25 mouse cellular contexts compared by ENCODE assay signal in genomic region chr6:30714891-30715471, GRCm38 (mm10). TPM values are rescaled to one million over a fixed set of nuclear protein-coding genes. Genes with fewer than 3 reads are reported as not detected.
DNase-seq lines count a peak whose midpoint lies in the region; ATAC-seq and TF ChIP-seq lines count a peak whose summit lies in the region.
"Had no signal": no experiment of that assay in that cellular context is flagged by ENCODE, and none has a peak within 500 bp of the region (broad histone marks: within the 10 kb centered on the region; RNA-seq: fewer than 3 reads in every experiment).

No protein-coding gene starts in this region.

- H3K9me3 ChIP-seq in kidney, embryonic 15.5 days (replicated peaks): no peaks in the 10 kb centered on the region
- H3K9me3 ChIP-seq in lung, embryonic 16.5 days (ENCODE audit: control insufficient read depth, low read length): no peaks in the 10 kb centered on the region
- H3K9me3 ChIP-seq in limb, embryonic 15.5 days: no peaks in the 10 kb centered on the region
- H3K9me3 ChIP-seq in liver, postnatal 0 days (ENCODE audit: low read length): no peaks in the 10 kb centered on the region
- H3K9me3 ChIP-seq: embryonic facial prominence, embryonic 13.5 days; forebrain, embryonic 13.5 days; heart, embryonic 10.5 days; liver, embryonic 12.5 days had no signal

- H3K9ac ChIP-seq in kidney, embryonic 15.5 days: no peak overlapping the region
- H3K9ac ChIP-seq in lung, embryonic 16.5 days (ENCODE audit: low read length): no peak overlapping the region
- H3K9ac ChIP-seq in limb, embryonic 15.5 days: no peak overlapping the region
- H3K9ac ChIP-seq in liver, postnatal 0 days (replicated peaks): no peak overlapping the region
- H3K9ac ChIP-seq: embryonic facial prominence, embryonic 13.5 days; forebrain, embryonic 13.5 days; hindbrain, embryonic 14.5 days; liver, embryonic 12.5 days had no signal

- H3K36me3 ChIP-seq in kidney, embryonic 15.5 days: no peaks in the 10 kb centered on the region
- H3K36me3 ChIP-seq in kidney, adult 2 months (ENCODE audit: control insufficient read depth, insufficient read depth, low read length): no peaks in the 10 kb centered on the region
- no peaks in the 10 kb centered on the region for H3K36me3 ChIP-seq in lung, embryonic 16.5 days (ENCODE audit: control insufficient read depth, insufficient read depth, low read length)
- no peaks in the 10 kb centered on the region for H3K36me3 ChIP-seq in limb, embryonic 15.5 days
- H3K36me3 ChIP-seq in liver, postnatal 0 days (replicated peaks; ENCODE audit: insufficient read depth, low read length): no peaks in the 10 kb centered on the region
- H3K36me3 ChIP-seq: embryonic facial prominence, embryonic 13.5 days; heart, embryonic 10.5 days; liver, embryonic 12.5 days had no signal

- peaks cover 48% of the 10 kb centered on the region for H3K4me1 ChIP-seq in kidney, embryonic 15.5 days
- H3K4me1 ChIP-seq in kidney, adult 2 months (ENCODE audit: control insufficient read depth, insufficient read depth, low read length): no peaks in the 10 kb centered on the region
- peaks cover 14% of the 10 kb centered on the region for H3K4me1 ChIP-seq in lung, embryonic 16.5 days (replicated peaks; ENCODE audit: control insufficient read depth, insufficient read depth, low read length)
- H3K4me1 ChIP-seq in limb, embryonic 15.5 days: peaks cover 38% of the 10 kb centered on the region
- no peaks in the 10 kb centered on the region for H3K4me1 ChIP-seq in liver, postnatal 0 days (ENCODE audit: insufficient read depth)

- 36% methylated on average over 5 of the region's 5 CpGs for WGBS in kidney, embryonic 15.5 days
- WGBS in kidney, adult 2 months: 67% methylated on average over 5 of the region's 5 CpGs
- WGBS in lung, embryonic 16.5 days: 59% methylated on average over 5 of the region's 5 CpGs
- 53% methylated on average over 5 of the region's 5 CpGs for WGBS in limb, embryonic 15.5 days
- WGBS in liver, postnatal 0 days (ENCODE audit: insufficient replicate concordance): 81% methylated on average over 5 of the region's 5 CpGs

- no peak for TF ChIP-seq CTCF in kidney, adult 2 months (conservative IDR thresholded peaks at IDR 0.05; ENCODE audit: insufficient read depth, insufficient read length, low read depth, low read length)
- TF ChIP-seq CTCF in liver, postnatal 0 days (IDR thresholded peaks at IDR 0.05; ENCODE audit: low read depth): no peak

- ATAC-seq in kidney, embryonic 15.5 days (replicated peaks; ENCODE audit: low FRiP score): peak; percentile 66
- ATAC-seq in lung, embryonic 16.5 days (ENCODE audit: low read depth): no peak
- ATAC-seq in limb, embryonic 15.5 days (ENCODE audit: insufficient number of reproducible peaks, low FRiP score, low TSS enrichment, low read depth): 0 out of 2 replicates have a peak, but pooled peaks have one; percentile 52
- ATAC-seq in liver, postnatal 0 days: no peak
- ATAC-seq: forebrain, embryonic 13.5 days; inflammation-experienced regulatory T-cells, adult 6 months; liver, embryonic 12.5 days; lung, postnatal 0 days had no signal

- no peak for DNase-seq in kidney, adult 2 months
- no peak for DNase-seq in lung, adult 18-20 months
- no peak for DNase-seq in liver, postnatal 0 days
- no peak for DNase-seq in cerebellum, postnatal 25 days
- DNase-seq: adrenal gland, adult 8-10 months; B cell, adult 2 months; cerebellum, adult 11-12 months; cerebellum, postnatal 10 days; embryo, embryonic 11 days; gastrocnemius, postnatal 10 days; heart, postnatal 4 days; thymus, adult 18-20 months; thymus, postnatal 36 days had no signal

- no peak for TF ChIP-seq EP300 in liver, postnatal 0 days (IDR thresholded peaks at IDR 0.05; ENCODE audit: low read depth)

- no peak overlapping the region for H3K4me2 ChIP-seq in kidney, embryonic 15.5 days
- H3K4me2 ChIP-seq in lung, embryonic 16.5 days (ENCODE audit: low read depth, low read length): no peak overlapping the region
- H3K4me2 ChIP-seq in limb, embryonic 15.5 days: no peak overlapping the region
- H3K4me2 ChIP-seq in liver, postnatal 0 days (ENCODE audit: low read depth, low read length): no peak overlapping the region
- H3K4me2 ChIP-seq: embryonic facial prominence, embryonic 13.5 days; forebrain, embryonic 13.5 days; hindbrain, embryonic 14.5 days; liver, embryonic 12.5 days; midbrain, embryonic 11.5 days had no signal

- TF ChIP-seq POLR2A in kidney, adult 2 months (IDR thresholded peaks at IDR 0.05; ENCODE audit: low read depth, low read length): no peak

- no peaks in the 10 kb centered on the region for H3K27me3 ChIP-seq in kidney, embryonic 15.5 days
- H3K27me3 ChIP-seq in kidney, adult 2 months (replicated peaks; ENCODE audit: control insufficient read depth, insufficient read depth, low read length): no peaks in the 10 kb centered on the region; the same call in 1 of the 2 replicates
- no peaks in the 10 kb centered on the region for H3K27me3 ChIP-seq in lung, embryonic 16.5 days (ENCODE audit: control insufficient read depth, insufficient read depth, low read depth, low read length)
- H3K27me3 ChIP-seq in limb, embryonic 15.5 days: no peaks in the 10 kb centered on the region
- H3K27me3 ChIP-seq in liver, postnatal 0 days (ENCODE audit: insufficient read depth, low read length): no peaks in the 10 kb centered on the region
- H3K27me3 ChIP-seq: embryonic facial prominence, embryonic 13.5 days; forebrain, embryonic 13.5 days; liver, embryonic 12.5 days had no signal

- no peak overlapping the region for H3K4me3 ChIP-seq in kidney, embryonic 15.5 days (replicated peaks)
- H3K4me3 ChIP-seq in kidney, adult 2 months (ENCODE audit: insufficient read depth, low read depth, low read length): no peak overlapping the region
- no peak overlapping the region for H3K4me3 ChIP-seq in lung, embryonic 16.5 days (ENCODE audit: low read length)
- H3K4me3 ChIP-seq in limb, embryonic 15.5 days: no peak overlapping the region
- H3K4me3 ChIP-seq in liver, postnatal 0 days (ENCODE audit: low read depth, low read length): no peak overlapping the region
- H3K4me3 ChIP-seq: embryonic facial prominence, embryonic 13.5 days; erythroblast, embryonic 14.5 days; forebrain, embryonic 13.5 days; heart, embryonic 10.5 days; liver, embryonic 12.5 days had no signal

- H3K27ac ChIP-seq in kidney, embryonic 15.5 days: peak overlapping the region; percentile 92
- no peak overlapping the region for H3K27ac ChIP-seq in kidney, adult 2 months (ENCODE audit: insufficient read depth, low read depth, low read length)
- peak overlapping the region; percentile 57; the same call in 1 of the 2 replicates for H3K27ac ChIP-seq in lung, embryonic 16.5 days (ENCODE audit: low read length)
- H3K27ac ChIP-seq in limb, embryonic 15.5 days: peak overlapping the region; percentile 51
- H3K27ac ChIP-seq in liver, postnatal 0 days (ENCODE audit: low read depth): no peak overlapping the region
- H3K27ac ChIP-seq: embryonic facial prominence, embryonic 13.5 days; hindbrain, embryonic 14.5 days; liver, embryonic 12.5 days had no signal

RNA-seq across cellular contexts. Expression of gene Mest, which starts 8.4 kb away (rescaled TPM):
- 2,036 and 2,131 TPM in 2 replicates for polyA plus RNA-seq in kidney, embryonic 15.5 days (2015; fragmentation: Nextera tagmentation; extraction: Ambion mirVana)
- polyA plus RNA-seq in kidney, adult 2 months (2012; rRNA removed): 8.4 and 16.5 TPM in 2 replicates
- polyA plus RNA-seq in lung, embryonic 16.5 days (2015; fragmentation: Nextera tagmentation; extraction: Ambion mirVana): 1,483 and 1,593 TPM in 2 replicates
- polyA plus RNA-seq in limb, embryonic 15.5 days (2015; fragmentation: Nextera tagmentation; extraction: Ambion mirVana): 1,721 and 1,971 TPM in 2 replicates
- 117 and 119 TPM in 2 replicates for polyA plus RNA-seq in liver, postnatal 0 days (2015; fragmentation: Nextera tagmentation; extraction: Ambion mirVana)

RNA-seq across cellular contexts. Expression of gene Cep41, which starts 21.4 kb away (rescaled TPM):
- 23.5 and 24.9 TPM in 2 replicates for polyA plus RNA-seq in kidney, embryonic 15.5 days (2015; fragmentation: Nextera tagmentation; extraction: Ambion mirVana)
- polyA plus RNA-seq in kidney, adult 2 months (2012; rRNA removed): 2.6 and 2.9 TPM in 2 replicates
- polyA plus RNA-seq in lung, embryonic 16.5 days (2015; fragmentation: Nextera tagmentation; extraction: Ambion mirVana): 15.6 and 16.0 TPM in 2 replicates
- polyA plus RNA-seq in limb, embryonic 15.5 days (2015; fragmentation: Nextera tagmentation; extraction: Ambion mirVana): 28.6 and 46.4 TPM in 2 replicates
- 2.8 TPM in 2 replicates for polyA plus RNA-seq in liver, postnatal 0 days (2015; fragmentation: Nextera tagmentation; extraction: Ambion mirVana)

Comparison
In these comparisons a context has a peak if more than half of its experiments do, and no peak if none do; other contexts are left out.
1. H3K27ac ChIP-seq: peak in kidney, embryonic 15.5 days (single experiment), lung, embryonic 16.5 days (single experiment) and limb, embryonic 15.5 days (single experiment); none in kidney, adult 2 months (single experiment) and liver, postnatal 0 days (single experiment).
2. RNA of gene Mest, which starts 8.4 kb away (polyA plus RNA-seq): 2,036 to 2,131 TPM in kidney, embryonic 15.5 days, 1,721 to 1,971 TPM in limb, embryonic 15.5 days and 1,483 to 1,593 TPM in lung, embryonic 16.5 days; 117 to 119 TPM in liver, postnatal 0 days and 8.4 to 16.5 TPM in kidney, adult 2 months; every median in the first group is over 10 times any median in the second.
3. ATAC-seq: peak in kidney, embryonic 15.5 days (single experiment) and limb, embryonic 15.5 days (single experiment); none in lung, embryonic 16.5 days (single experiment) and liver, postnatal 0 days (single experiment).